Mouse (Mus musculus): ENCODE results near the gene Dpf3. TPM values are rescaled to one million over a fixed set of nuclear protein-coding genes. Genes with fewer than 3 reads are reported as not detected.

Gene Dpf3
- polyA plus RNA-seq, 1 experiment from 2014 or later, result 1.4 TPM

- Histone ChIP-seq H3K27me3 (replicated peaks; ENCODE audit: insufficient read depth, low read length) (no peaks in the 10 kb centered on the region), H3K27ac (ENCODE audit: low read length) (no peak overlapping the region), H3K4me2 (replicated peaks; ENCODE audit: low read depth, low read length) (no peak overlapping the region), H3K9ac (replicated peaks; ENCODE audit: low read depth) (no peak overlapping the region), H3K36me3 (ENCODE audit: insufficient read depth, low read length) (no peaks in the 10 kb centered on the region), H3K4me3 (ENCODE audit: low read depth, low read length) (no peak overlapping the region), H3K4me1 (ENCODE audit: insufficient read depth, low read depth, low read length) (no peaks in the 10 kb centered on the region), H3K9me3 (ENCODE audit: low read length) (no peaks in the 10 kb centered on the region)
- TF ChIP-seq EP300 (IDR thresholded peaks at IDR 0.05), result no peak
- no peak for TF ChIP-seq CTCF (IDR thresholded peaks at IDR 0.05)
- no peak for DNase-seq (ENCODE audit: low spot score)
- ATAC-seq, result no peak
- 66% methylated on average over 2 of the region's 2 CpGs for WGBS
Observed at GRCm38 (mm10) chr12:83248636-83249035, 238.9 kb downstream of the Dpf3 start.

GRCm38 (mm10) chr12:83247669-83248068, 239.8 kb downstream of the Dpf3 start:
- ATAC-seq (no peak), DNase-seq (ENCODE audit: low spot score) (no peak)
- no peaks in the 10 kb centered on the region for H3K27me3 ChIP-seq (replicated peaks; ENCODE audit: insufficient read depth, low read length)
- no peaks in the 10 kb centered on the region for H3K9me3 ChIP-seq (ENCODE audit: low read length)
- no peaks in the 10 kb centered on the region for H3K4me1 ChIP-seq (ENCODE audit: insufficient read depth, low read depth, low read length)
- no peak overlapping the region for H3K27ac ChIP-seq (ENCODE audit: low read length)
- H3K36me3 ChIP-seq (ENCODE audit: insufficient read depth, low read length), result no peaks in the 10 kb centered on the region
- no peak overlapping the region for H3K4me3 ChIP-seq (ENCODE audit: low read depth, low read length)
- no peak overlapping the region for H3K4me2 ChIP-seq (replicated peaks; ENCODE audit: low read depth, low read length)
- TF ChIP-seq CTCF (IDR thresholded peaks at IDR 0.05) (no peak), EP300 (IDR thresholded peaks at IDR 0.05) (no peak)
- no peak overlapping the region for H3K9ac ChIP-seq (replicated peaks; ENCODE audit: low read depth)
- 72% methylated on average over 3 of the region's 3 CpGs for WGBS

GRCm38 (mm10) chr12:83241022-83241421, 246.5 kb downstream of the Dpf3 start:
- ATAC-seq, result no peak
- H3K4me3 ChIP-seq (ENCODE audit: low read depth, low read length), result no peak overlapping the region
- H3K27ac ChIP-seq (ENCODE audit: low read length), result no peak overlapping the region
- H3K27me3 ChIP-seq (replicated peaks; ENCODE audit: insufficient read depth, low read length), result no peaks in the 10 kb centered on the region
- H3K4me2 ChIP-seq (replicated peaks; ENCODE audit: low read depth, low read length), result no peak overlapping the region
- WGBS, result 54% methylated on average over 3 of the region's 3 CpGs
- no peaks in the 10 kb centered on the region for H3K9me3 ChIP-seq (ENCODE audit: low read length)
- H3K9ac ChIP-seq (replicated peaks; ENCODE audit: low read depth), result no peak overlapping the region
- H3K4me1 ChIP-seq (ENCODE audit: insufficient read depth, low read depth, low read length), result no peaks in the 10 kb centered on the region
- TF ChIP-seq EP300 (IDR thresholded peaks at IDR 0.05) (no peak), CTCF (IDR thresholded peaks at IDR 0.05) (no peak)
- no peaks in the 10 kb centered on the region for H3K36me3 ChIP-seq (ENCODE audit: insufficient read depth, low read length)
- no peak for DNase-seq (ENCODE audit: low spot score)

- no peak for TF ChIP-seq CTCF (IDR thresholded peaks at IDR 0.05)
- TF ChIP-seq EP300 (IDR thresholded peaks at IDR 0.05), result no peak
- H3K27me3 ChIP-seq (replicated peaks; ENCODE audit: insufficient read depth, low read length), result no peaks in the 10 kb centered on the region
- no peak for DNase-seq (ENCODE audit: low spot score)
- ATAC-seq, result no peak
- H3K9ac ChIP-seq (replicated peaks; ENCODE audit: low read depth), result no peak overlapping the region
- H3K4me2 ChIP-seq (replicated peaks; ENCODE audit: low read depth, low read length), result no peak overlapping the region
- no peak overlapping the region for H3K27ac ChIP-seq (ENCODE audit: low read length)
- no peaks in the 10 kb centered on the region for H3K4me1 ChIP-seq (ENCODE audit: insufficient read depth, low read depth, low read length)
- no peaks in the 10 kb centered on the region for H3K9me3 ChIP-seq (ENCODE audit: low read length)
- no peaks in the 10 kb centered on the region for H3K36me3 ChIP-seq (ENCODE audit: insufficient read depth, low read length)
- H3K4me3 ChIP-seq (ENCODE audit: low read depth, low read length), result no peak overlapping the region
Observed at GRCm38 (mm10) chr12:83240571-83240970, 246.9 kb downstream of the Dpf3 start.

- H3K36me3 ChIP-seq (ENCODE audit: insufficient read depth, low read length), result no peaks in the 10 kb centered on the region
- H3K9me3 ChIP-seq (ENCODE audit: low read length), result no peaks in the 10 kb centered on the region
- 92% methylated on average over 6 of the region's 6 CpGs for WGBS
- DNase-seq (ENCODE audit: low spot score), result no peak
- H3K4me2 ChIP-seq (replicated peaks; ENCODE audit: low read depth, low read length), result no peak overlapping the region
- no peak overlapping the region for H3K27ac ChIP-seq (ENCODE audit: low read length)
- no peaks in the 10 kb centered on the region for H3K4me1 ChIP-seq (ENCODE audit: insufficient read depth, low read depth, low read length)
- H3K9ac ChIP-seq (replicated peaks; ENCODE audit: low read depth), result no peak overlapping the region
- TF ChIP-seq EP300 (IDR thresholded peaks at IDR 0.05), result no peak
- no peak for TF ChIP-seq CTCF (IDR thresholded peaks at IDR 0.05)
- H3K27me3 ChIP-seq (replicated peaks; ENCODE audit: insufficient read depth, low read length), result no peaks in the 10 kb centered on the region
- ATAC-seq, result no peak
- no peak overlapping the region for H3K4me3 ChIP-seq (ENCODE audit: low read depth, low read length)
Observed at GRCm38 (mm10) chr12:83235781-83236180, 251.7 kb downstream of the Dpf3 start.

GRCm38 (mm10) chr12:83234981-83235380, 252.5 kb downstream of the Dpf3 start:
- DNase-seq (ENCODE audit: low spot score) (no peak), ATAC-seq (no peak)
- no peaks in the 10 kb centered on the region for H3K36me3 ChIP-seq (ENCODE audit: insufficient read depth, low read length)
- no peaks in the 10 kb centered on the region for H3K9me3 ChIP-seq (ENCODE audit: low read length)
- H3K4me2 ChIP-seq (replicated peaks; ENCODE audit: low read depth, low read length), result no peak overlapping the region
- 46% methylated on average over 2 of the region's 2 CpGs for WGBS
- H3K4me1 ChIP-seq (ENCODE audit: insufficient read depth, low read depth, low read length), result no peaks in the 10 kb centered on the region
- H3K27ac ChIP-seq (ENCODE audit: low read length), result no peak overlapping the region
- H3K4me3 ChIP-seq (ENCODE audit: low read depth, low read length), result no peak overlapping the region
- no peak overlapping the region for H3K9ac ChIP-seq (replicated peaks; ENCODE audit: low read depth)
- no peaks in the 10 kb centered on the region for H3K27me3 ChIP-seq (replicated peaks; ENCODE audit: insufficient read depth, low read length)
- no peak for TF ChIP-seq EP300 (IDR thresholded peaks at IDR 0.05)
- no peak for TF ChIP-seq CTCF (IDR thresholded peaks at IDR 0.05)

GRCm38 (mm10) chr12:83233651-83234050, 253.9 kb downstream of the Dpf3 start:
- 45% methylated on average over 7 of the region's 7 CpGs for WGBS
- no peak overlapping the region for H3K27ac ChIP-seq (ENCODE audit: low read length)
- no peak for TF ChIP-seq CTCF (IDR thresholded peaks at IDR 0.05)
- TF ChIP-seq EP300 (IDR thresholded peaks at IDR 0.05), result no peak
- H3K27me3 ChIP-seq (replicated peaks; ENCODE audit: insufficient read depth, low read length), result no peaks in the 10 kb centered on the region
- DNase-seq (ENCODE audit: low spot score) (no peak), ATAC-seq (no peak)
- H3K4me3 ChIP-seq (ENCODE audit: low read depth, low read length), result no peak overlapping the region
- no peaks in the 10 kb centered on the region for H3K4me1 ChIP-seq (ENCODE audit: insufficient read depth, low read depth, low read length)
- H3K9ac ChIP-seq (replicated peaks; ENCODE audit: low read depth), result no peak overlapping the region
- H3K4me2 ChIP-seq (replicated peaks; ENCODE audit: low read depth, low read length), result no peak overlapping the region
- H3K9me3 ChIP-seq (ENCODE audit: low read length), result no peaks in the 10 kb centered on the region
- no peaks in the 10 kb centered on the region for H3K36me3 ChIP-seq (ENCODE audit: insufficient read depth, low read length)
